Mouse (Mus musculus) liver, embryonic 14.5 days (tissue): Measurements from ENCODE around the gene Smpx.

Experiments used
- CTCF ChIP-seq: IDR thresholded peaks from 2 replicates; pipeline ENCODE4 v1.5.1; 2016; ENCODE audit warnings: antibody characterized with exemption, low read depth, control low read depth
- EP300 ChIP-seq: IDR thresholded peaks from 2 replicates; pipeline ENCODE4 v1.6.1; 2016; ENCODE audit warnings: antibody characterized with exemption, low read depth

GRCm38 (mm10) chrX:157674667-157675350, 23.9 kb upstream of the Smpx start:
- TF ChIP-seq CTCF (no peak), EP300 (no peak)
